Mouse (Mus musculus) thymus, adult 2 months (tissue): ENCODE results near the gene Cacna1c. TPM values are rescaled to one million over a fixed set of nuclear protein-coding genes. Genes with fewer than 3 reads are reported as not detected.

Source experiments
- DNase-seq: peaks from one replicate; pipeline ENCODE4 v3.0.0; 2021
- H3K27ac ChIP-seq: fragments of 200-500 bp; 2 replicates; pipeline ENCODE4 v1.5.1; 2012; ENCODE audit warnings: low read length, control low read depth; ENCODE audit not compliant: control insufficient read depth, insufficient read depth
- H3K27me3 ChIP-seq: fragments of 200-500 bp; 2 replicates; pipeline ENCODE4 v1.6.1; 2012; ENCODE audit warnings: mild to moderate bottlenecking, low read length, moderate library complexity, mixed read lengths; ENCODE audit not compliant: control insufficient read depth, insufficient read depth
- H3K36me3 ChIP-seq: fragments of 200-500 bp; 2 replicates; pipeline ENCODE4 v1.6.1; 2012; ENCODE audit warnings: mild to moderate bottlenecking, low read length, moderate library complexity; ENCODE audit not compliant: control insufficient read depth, insufficient read depth
- H3K4me1 ChIP-seq: fragments of 200-500 bp; replicated peaks from 2 replicates; pipeline ENCODE4 v1.6.1; 2012; ENCODE audit warnings: low read length; ENCODE audit not compliant: control insufficient read depth, insufficient read depth
- H3K4me3 ChIP-seq: fragments of 200-500 bp; 2 replicates; pipeline ENCODE4 v1.5.1; 2012; ENCODE audit warnings: mild to moderate bottlenecking, low read length, control low read depth, moderate library complexity; ENCODE audit not compliant: control insufficient read depth, insufficient read depth
- CTCF ChIP-seq: fragments of 200-500 bp; IDR thresholded peaks from 2 replicates; pipeline ENCODE4 v1.5.1; 2012; ENCODE audit warnings: mild to moderate bottlenecking, control low read depth, low read length, moderate library complexity, borderline replicate concordance; ENCODE audit not compliant: control insufficient read depth, poor library complexity, insufficient read depth; ENCODE audit errors: extremely low read depth
- POLR2A ChIP-seq: fragments of 200-500 bp; IDR thresholded peaks from 2 replicates; pipeline ENCODE4 v1.6.1; 2012; ENCODE audit warnings: mild to moderate bottlenecking, low read length, control low read depth, moderate library complexity; ENCODE audit not compliant: control insufficient read depth, poor library complexity, insufficient read depth; ENCODE audit errors: extremely low read depth
- WGBS: fragments of 180-500 bp; shearing (Covaris S2); methylation state at CpG from one replicate; pipeline ENCODE4 v1.1.7; 2018; 5-methylcytosine and 5-hydroxymethylcytosine counted together
- polyA plus RNA-seq: library from polyadenylated mRNA; depleted of rRNA; stranded (reverse); fragments of >200 nt; gene quantifications from 2 replicates; pipeline ENCODE4 v1.2.3, GENCODE M21; 2012

The Cacna1c gene
- polyA plus RNA-seq, 1 experiment, result 4.8 TPM

- TF ChIP-seq POLR2A (no peak), CTCF (no peak)
- Histone ChIP-seq H3K4me3 (no peak overlapping the region), H3K4me1 (no peaks in the 10 kb centered on the region), H3K27ac (no peak overlapping the region), H3K36me3 (no peaks in the 10 kb centered on the region), H3K27me3 (no peaks in the 10 kb centered on the region)
- 96% methylated on average over 3 of the region's 3 CpGs for WGBS
- no peak for DNase-seq
These were observed 185.3 kb downstream of the Cacna1c start for GRCm38 (mm10) chr6:119010875-119011274.

DNA sequence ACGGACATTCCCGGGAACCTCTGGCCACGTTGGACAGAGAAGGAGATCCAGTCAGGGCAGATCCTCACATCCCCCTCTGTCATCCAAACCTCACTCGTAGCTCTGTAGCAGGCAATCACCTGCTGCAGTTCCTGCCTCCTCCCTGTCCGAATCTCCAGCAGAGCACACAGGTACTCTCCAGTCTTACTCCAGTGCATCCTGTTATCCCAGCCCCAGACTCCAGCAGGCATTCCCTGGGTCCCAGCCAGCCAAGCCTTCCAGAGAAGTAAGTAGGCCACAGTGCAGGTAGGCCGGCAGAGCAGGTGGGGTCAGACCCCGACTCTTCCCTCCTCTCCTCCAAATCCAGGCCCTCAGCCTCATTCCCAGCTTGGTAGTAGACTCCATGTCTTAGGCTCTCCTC, 186.7 kb downstream of the Cacna1c start:
- no peak overlapping the region for H3K4me3 ChIP-seq
- 90% methylated on average over 7 of the region's 7 CpGs for WGBS
- H3K36me3 ChIP-seq, result no peaks in the 10 kb centered on the region
- H3K27me3 ChIP-seq, result no peaks in the 10 kb centered on the region
- DNase-seq, result no peak
- no peak overlapping the region for H3K27ac ChIP-seq
- no peaks in the 10 kb centered on the region for H3K4me1 ChIP-seq
- TF ChIP-seq CTCF (no peak), POLR2A (no peak)

- H3K4me3 ChIP-seq, result no peak overlapping the region
- H3K27ac ChIP-seq, result no peak overlapping the region
- WGBS, result 81% methylated on average over 7 of the region's 7 CpGs
- no peak for DNase-seq
- H3K36me3 ChIP-seq, result no peaks in the 10 kb centered on the region
- H3K4me1 ChIP-seq, result no peaks in the 10 kb centered on the region
- TF ChIP-seq POLR2A (no peak), CTCF (no peak)
- H3K27me3 ChIP-seq, result no peaks in the 10 kb centered on the region
These were observed 187.5 kb downstream of the Cacna1c start for GRCm38 (mm10) chr6:119008638-119009166.

- Histone ChIP-seq H3K27ac (no peak overlapping the region), H3K4me3 (no peak overlapping the region), H3K4me1 (no peaks in the 10 kb centered on the region), H3K36me3 (no peaks in the 10 kb centered on the region), H3K27me3 (no peaks in the 10 kb centered on the region)
- WGBS, result 95% methylated on average over 5 of the region's 5 CpGs
- no peak for DNase-seq
- TF ChIP-seq CTCF, result no peak
These were observed 191.6 kb downstream of the Cacna1c start for GRCm38 (mm10) chr6:119004596-119004995.

GRCm38 (mm10) chr6:119001442-119001841, 194.8 kb downstream of the Cacna1c start:
- Histone ChIP-seq H3K4me1 (no peaks in the 10 kb centered on the region), H3K36me3 (no peaks in the 10 kb centered on the region), H3K4me3 (no peak overlapping the region), H3K27ac (no peak overlapping the region), H3K27me3 (no peaks in the 10 kb centered on the region)
- WGBS, result 88% methylated on average over 2 of the region's 2 CpGs
- no peak for DNase-seq
- TF ChIP-seq POLR2A, result no peak
- TF ChIP-seq CTCF, result no peak

DNA sequence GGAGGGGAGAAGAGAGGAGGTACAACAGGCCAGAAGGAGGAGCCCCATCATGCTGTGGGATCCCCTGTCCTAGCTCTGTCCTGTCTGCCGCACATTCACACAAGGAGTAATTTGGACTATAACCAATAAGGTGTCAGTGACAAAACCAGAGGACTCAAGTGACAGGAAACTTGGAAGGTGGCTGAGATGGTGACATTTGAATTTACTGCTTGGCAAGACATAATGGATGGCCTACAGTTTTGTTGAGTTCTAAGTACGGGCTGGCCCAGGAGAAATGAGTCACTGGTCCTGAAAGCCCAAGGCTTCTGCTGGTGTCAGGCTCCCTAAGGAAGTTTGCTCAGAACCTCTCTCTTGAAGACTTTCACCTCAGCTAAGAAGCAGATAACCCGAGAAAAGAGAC, 196.0 kb downstream of the Cacna1c start:
- no peak overlapping the region for H3K4me3 ChIP-seq
- no peaks in the 10 kb centered on the region for H3K36me3 ChIP-seq
- no peak for DNase-seq
- no peak overlapping the region for H3K27ac ChIP-seq
- TF ChIP-seq CTCF (no peak), POLR2A (no peak)
- H3K4me1 ChIP-seq, result no peaks in the 10 kb centered on the region
- H3K27me3 ChIP-seq, result no peaks in the 10 kb centered on the region
- WGBS, result 57% methylated on average over 3 of the region's 3 CpGs

DNA sequence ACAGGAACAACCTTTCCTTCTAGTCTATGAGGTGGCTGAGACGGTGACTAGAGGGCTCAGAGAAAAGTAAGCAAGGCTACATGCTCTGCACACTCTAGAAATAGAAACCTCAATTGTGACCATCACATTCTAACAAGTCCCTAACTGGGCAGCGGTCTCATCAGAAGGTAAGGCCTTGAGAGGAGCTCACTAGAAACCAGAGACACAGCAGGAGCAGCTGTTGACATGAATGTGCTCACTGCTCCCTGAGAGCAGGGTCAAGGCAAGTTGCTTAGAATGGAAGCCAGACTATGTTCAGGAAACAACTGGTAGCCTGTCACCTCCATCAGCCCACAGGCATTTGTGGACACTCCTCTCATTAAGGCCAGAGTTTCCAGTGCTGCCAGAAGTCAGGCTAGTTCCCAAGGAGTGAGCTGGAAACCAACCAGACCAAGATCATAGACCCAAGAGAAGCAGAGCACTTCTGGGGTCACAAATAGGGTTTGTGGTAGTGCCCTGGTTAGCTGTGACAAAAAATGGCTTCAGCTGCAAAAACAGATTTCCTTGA, 196.8 kb downstream of the Cacna1c start:
- Histone ChIP-seq H3K4me1 (no peaks in the 10 kb centered on the region), H3K36me3 (no peaks in the 10 kb centered on the region), H3K27ac (no peak overlapping the region), H3K4me3 (no peak overlapping the region), H3K27me3 (no peaks in the 10 kb centered on the region)
- WGBS, result 92% methylated on average over 2 of the region's 2 CpGs
- DNase-seq, result no peak
- TF ChIP-seq CTCF, result no peak
- TF ChIP-seq POLR2A, result no peak
